Comparison of ENCODE assay signal across 21 mouse cellular contexts in genomic region chr11:14380572-14380958, GRCm38 (mm10).
DNase-seq lines count a peak whose midpoint lies in the region; ATAC-seq and TF ChIP-seq lines count a peak whose summit lies in the region.
"Had no signal": no experiment of that assay in that cellular context is flagged by ENCODE, and none has a peak within 500 bp of the region (broad histone marks: within the 10 kb centered on the region; RNA-seq: fewer than 3 reads in every experiment).

No protein-coding gene starts in this region.

- no peaks in the 10 kb centered on the region for H3K27me3 ChIP-seq in forebrain, embryonic 14.5 days (replicated peaks; ENCODE audit: control insufficient read depth, insufficient read depth, low read length)
- H3K27me3 ChIP-seq in forebrain, postnatal 0 days (ENCODE audit: insufficient read depth, low read length): no peaks in the 10 kb centered on the region
- H3K27me3 ChIP-seq in neural tube, embryonic 11.5 days (ENCODE audit: control insufficient read depth, insufficient read depth, low read length): no peaks in the 10 kb centered on the region
- H3K27me3 ChIP-seq in neural tube, embryonic 12.5 days (replicated peaks): no peaks in the 10 kb centered on the region
- H3K27me3 ChIP-seq in heart, embryonic 12.5 days (replicated peaks): no peaks in the 10 kb centered on the region
- H3K27me3 ChIP-seq: CH12.LX; embryonic facial prominence, embryonic 13.5 days; heart, embryonic 13.5 days; Patski had no signal

- H3K27ac ChIP-seq in forebrain, embryonic 14.5 days (ENCODE audit: low read depth, low read length): no peak overlapping the region
- no peak overlapping the region for H3K27ac ChIP-seq in forebrain, postnatal 0 days (ENCODE audit: low read depth, low read length)
- no peak overlapping the region for H3K27ac ChIP-seq in neural tube, embryonic 11.5 days (ENCODE audit: low read depth, low read length)
- no peak overlapping the region for H3K27ac ChIP-seq in neural tube, embryonic 12.5 days
- no peak overlapping the region for H3K27ac ChIP-seq in heart, embryonic 12.5 days (ENCODE audit: poor library complexity, severe bottlenecking)
- H3K27ac ChIP-seq: embryonic facial prominence, embryonic 13.5 days; gastrocnemius, adult 2 months; heart, embryonic 13.5 days had no signal

- H3K4me2 ChIP-seq in forebrain, embryonic 14.5 days (ENCODE audit: low read length): no peak overlapping the region
- H3K4me2 ChIP-seq in forebrain, postnatal 0 days (ENCODE audit: low read depth): no peak overlapping the region
- no peak overlapping the region for H3K4me2 ChIP-seq in neural tube, embryonic 11.5 days (ENCODE audit: low read depth)
- no peak overlapping the region for H3K4me2 ChIP-seq in neural tube, embryonic 12.5 days (replicated peaks)
- H3K4me2 ChIP-seq in heart, embryonic 12.5 days: no peak overlapping the region
- H3K4me2 ChIP-seq: embryonic facial prominence, embryonic 13.5 days; heart, embryonic 13.5 days had no signal

- 86% methylated on average over 1 of the region's 1 CpGs for WGBS in forebrain, embryonic 14.5 days
- WGBS in forebrain, postnatal 0 days: 83% methylated on average over 1 of the region's 1 CpGs
- WGBS in neural tube, embryonic 11.5 days: 92% methylated on average over 1 of the region's 1 CpGs
- 79% methylated on average over 1 of the region's 1 CpGs for WGBS in neural tube, embryonic 12.5 days
- WGBS in heart, embryonic 12.5 days: 87% methylated on average over 1 of the region's 1 CpGs

- H3K4me1 ChIP-seq in forebrain, embryonic 14.5 days (ENCODE audit: control insufficient read depth, insufficient read depth, low read length): no peaks in the 10 kb centered on the region
- H3K4me1 ChIP-seq in forebrain, postnatal 0 days (ENCODE audit: insufficient read depth): no peaks in the 10 kb centered on the region
- no peaks in the 10 kb centered on the region for H3K4me1 ChIP-seq in neural tube, embryonic 11.5 days (ENCODE audit: control insufficient read depth, insufficient read depth, low read length)
- H3K4me1 ChIP-seq in neural tube, embryonic 12.5 days: peaks cover 3% of the 10 kb centered on the region; the same call in 1 of the 2 replicates
- no peaks in the 10 kb centered on the region for H3K4me1 ChIP-seq in heart, embryonic 12.5 days (replicated peaks)
- H3K4me1 ChIP-seq: embryonic facial prominence, embryonic 13.5 days; heart, embryonic 13.5 days had no signal

- peak; percentile 3 for DNase-seq in forebrain, embryonic 14.5 days (ENCODE audit: low spot score)
- DNase-seq in forebrain, postnatal 0 days: no peak
- DNase-seq in neural tube, embryonic 11.5 days (ENCODE audit: low spot score): no peak
- no peak for DNase-seq in neural tube, embryonic 10.5 days (ENCODE audit: extremely low spot score, low spot score)
- no peak for DNase-seq in right cerebral cortex, postnatal 14 days
- DNase-seq: adrenal gland, postnatal 14 days; cerebellum, adult 18-20 months; cerebellum, adult 9-11 months; cerebellum, postnatal 36 days; gastrocnemius, adult 2 months; gastrocnemius, postnatal 25 days; heart, postnatal 4 days had no signal

- TF ChIP-seq CTCF in forebrain, postnatal 0 days (IDR thresholded peaks at IDR 0.05; ENCODE audit: low read depth): no peak

- H3K4me3 ChIP-seq in forebrain, embryonic 14.5 days (ENCODE audit: low read depth, low read length): no peak overlapping the region
- no peak overlapping the region for H3K4me3 ChIP-seq in forebrain, postnatal 0 days (ENCODE audit: low read depth, low read length)
- H3K4me3 ChIP-seq in neural tube, embryonic 11.5 days (ENCODE audit: low read depth, low read length): no peak overlapping the region
- no peak overlapping the region for H3K4me3 ChIP-seq in neural tube, embryonic 12.5 days
- no peak overlapping the region for H3K4me3 ChIP-seq in heart, embryonic 12.5 days
- H3K4me3 ChIP-seq: embryonic facial prominence, embryonic 13.5 days; gastrocnemius, adult 2 months; heart, embryonic 13.5 days had no signal

- H3K9ac ChIP-seq in forebrain, embryonic 14.5 days (ENCODE audit: low read length): no peak overlapping the region
- H3K9ac ChIP-seq in forebrain, postnatal 0 days: no peak overlapping the region
- no peak overlapping the region for H3K9ac ChIP-seq in neural tube, embryonic 11.5 days (ENCODE audit: low read length)
- H3K9ac ChIP-seq in neural tube, embryonic 12.5 days: no peak overlapping the region
- no peak overlapping the region for H3K9ac ChIP-seq in heart, embryonic 12.5 days
- H3K9ac ChIP-seq: embryonic facial prominence, embryonic 13.5 days; heart, embryonic 13.5 days had no signal

- no peaks in the 10 kb centered on the region for H3K36me3 ChIP-seq in forebrain, embryonic 14.5 days (ENCODE audit: control insufficient read depth, insufficient read depth, low read length)
- no peaks in the 10 kb centered on the region for H3K36me3 ChIP-seq in forebrain, postnatal 0 days (ENCODE audit: insufficient read depth)
- H3K36me3 ChIP-seq in neural tube, embryonic 11.5 days (ENCODE audit: control insufficient read depth, insufficient read depth, low read length): no peaks in the 10 kb centered on the region
- no peaks in the 10 kb centered on the region for H3K36me3 ChIP-seq in neural tube, embryonic 12.5 days
- H3K36me3 ChIP-seq in heart, embryonic 12.5 days: no peaks in the 10 kb centered on the region
- H3K36me3 ChIP-seq: embryonic facial prominence, embryonic 13.5 days; heart, embryonic 13.5 days had no signal

- H3K9me3 ChIP-seq in forebrain, embryonic 14.5 days (replicated peaks; ENCODE audit: control insufficient read depth, low read length): no peaks in the 10 kb centered on the region
- H3K9me3 ChIP-seq in forebrain, postnatal 0 days (ENCODE audit: low read length): no peaks in the 10 kb centered on the region
- no peaks in the 10 kb centered on the region for H3K9me3 ChIP-seq in neural tube, embryonic 11.5 days (ENCODE audit: control insufficient read depth, low read length)
- H3K9me3 ChIP-seq in neural tube, embryonic 12.5 days: no peaks in the 10 kb centered on the region
- no peaks in the 10 kb centered on the region for H3K9me3 ChIP-seq in heart, embryonic 12.5 days (replicated peaks)
- H3K9me3 ChIP-seq: embryonic facial prominence, embryonic 13.5 days; heart, embryonic 13.5 days had no signal

- no peak for ATAC-seq in forebrain, embryonic 14.5 days
- ATAC-seq in forebrain, postnatal 0 days: no peak
- ATAC-seq in neural tube, embryonic 11.5 days (ENCODE audit: insufficient read depth, low FRiP score, low TSS enrichment): peak; percentile 37; the same call in 1 of the 2 replicates
- peak; percentile 73 for ATAC-seq in neural tube, embryonic 12.5 days (ENCODE audit: low FRiP score, low read depth)
- ATAC-seq in heart, embryonic 12.5 days (ENCODE audit: insufficient number of reproducible peaks, low FRiP score): no peak
- ATAC-seq: activated CD4-positive, CD25-positive, alpha-beta regulatory T cell, adult 4 months; inflammation-experienced regulatory T-cells, adult 6 months; intestine, postnatal 0 days; Patski had no signal

Comparison
In these comparisons a context has a peak if more than half of its experiments do, and no peak if none do; other contexts are left out.
1. ATAC-seq: peak in neural tube, embryonic 11.5 days (single experiment) and neural tube, embryonic 12.5 days (single experiment); none in forebrain, embryonic 14.5 days (single experiment), forebrain, postnatal 0 days (single experiment) and heart, embryonic 12.5 days (single experiment).